Mouse (Mus musculus) ES-E14 (cell line): ENCODE measurements around the gene Hist1h3d. TPM values are rescaled to one million over a fixed set of nuclear protein-coding genes. Genes with fewer than 3 reads are reported as not detected.
"Not testable (repeated sequence)": the region's sequence is repeated elsewhere in the genome, so short reads cannot be mapped to it uniquely, and the experiment has no call there.

Experiments used
- DNase-seq: peaks from one replicate; pipeline ENCODE4 v3.0.0-alpha.2; 2013; ENCODE audit warnings: low read depth, low spot score
- H3K27ac ChIP-seq: 2 replicates; pipeline ENCODE4 v1.5.1; 2012; ENCODE audit warnings: low read depth, mild to moderate bottlenecking, low read length, moderate library complexity, mixed read lengths; ENCODE audit not compliant: poor library complexity, insufficient read depth, severe bottlenecking
- H3K36me3 ChIP-seq: 2 replicates; pipeline ENCODE4 v1.6.1; 2012; ENCODE audit warnings: mild to moderate bottlenecking, low read length, moderate library complexity, mixed read lengths; ENCODE audit not compliant: control insufficient read depth, poor library complexity, insufficient read depth, severe bottlenecking
- H3K4me1 ChIP-seq, 2 experiments: fragments of 150-350 bp in 1 of 2; sonication (generic) in 1 of 2; 2 replicates each; pipeline ENCODE4 v1.6.1; 2012; ENCODE audit warnings: low read length in 2 of 2, mild to moderate bottlenecking in 1 of 2, mixed read lengths in 1 of 2; ENCODE audit not compliant: control insufficient read depth in 2 of 2, insufficient read depth in 2 of 2, poor library complexity in 1 of 2
- H3K4me3 ChIP-seq, 2 experiments: fragments of 150-350 bp in 1 of 2; sonication (generic) in 1 of 2; 2 replicates each; pipeline ENCODE4 v1.5.1; 2012; ENCODE audit warnings: low read length in 2 of 2, low read depth in 1 of 2, mild to moderate bottlenecking in 1 of 2, mixed read lengths in 1 of 2; ENCODE audit not compliant: insufficient read depth in 1 of 2, poor library complexity in 1 of 2, severe bottlenecking in 1 of 2
- H3K9ac ChIP-seq: 2 replicates; pipeline ENCODE4 v1.6.1; 2012; ENCODE audit warnings: low read depth, mild to moderate bottlenecking, low read length, mixed read lengths; ENCODE audit not compliant: poor library complexity, insufficient read depth, severe bottlenecking
- H3K9me3 ChIP-seq: fragments of 150-350 bp; sonication (generic); 2 replicates; pipeline ENCODE4 v1.6.1; 2012; ENCODE audit warnings: low read depth, mild to moderate bottlenecking, low read length; ENCODE audit not compliant: control insufficient read depth, insufficient read depth
- CHD2 ChIP-seq: IDR thresholded peaks from 2 replicates; pipeline ENCODE4 v1.6.1; 2014; ENCODE audit warnings: mild to moderate bottlenecking, low read depth, low read length, inconsistent platforms
- HCFC1 ChIP-seq: IDR thresholded peaks from 2 replicates; pipeline ENCODE4 v1.6.1; 2012; ENCODE audit warnings: low read length, inconsistent platforms, borderline replicate concordance; ENCODE audit not compliant: insufficient read depth
- MAFK ChIP-seq: IDR thresholded peaks from 2 replicates; pipeline ENCODE4 v1.6.1; 2014; ENCODE audit warnings: mild to moderate bottlenecking, low read depth, low read length, inconsistent platforms; ENCODE audit not compliant: insufficient read depth
- ZC3H11A ChIP-seq: IDR thresholded peaks from 2 replicates; pipeline ENCODE4 v1.6.1; 2012; ENCODE audit warnings: low read depth, mild to moderate bottlenecking, inconsistent platforms, low read length, borderline replicate concordance
- ZNF384 ChIP-seq: IDR thresholded peaks from 2 replicates; pipeline ENCODE4 v1.6.1; 2012; ENCODE audit warnings: low read depth, low read length, inconsistent platforms
- in situ Hi-C, 2 experiments: fragments of 600-800 bp; cut with MboI; formaldehyde crosslinking; loops; one replicate each; pipeline ENCODE4 v1.15.1; 2025; ENCODE audit warnings: low sequenced_read_pairs in 2 of 2, inconsistent platforms in 1 of 2; ENCODE audit not compliant: unreplicated experiment in 2 of 2
- total RNA-seq: library from RNA; depleted of rRNA; stranded (reverse); fragments of 300-350 nt; gene quantifications from 2 replicates; pipeline ENCODE4 v1.2.3, GENCODE M21; 2012

Hist1h3d gene
- total RNA-seq, 1 experiment: 103 TPM

- in situ Hi-C loops: loop anchor here (25.0 kb wide), 2 partner anchors 1537 to 1837 kb away; partner anchors contain the start of genes Hist1h4j (in 2 of the 2), Hist1h2ag (in 1 of the 2), Hist1h2ah (in 1 of the 2) and Hist1h2bj (in 1 of the 2)
- not testable (repeated sequence) for H3K9me3 ChIP-seq, H3K4me1 ChIP-seq, H3K36me3 ChIP-seq
- peak; percentile 98 for TF ChIP-seq CHD2
- Histone ChIP-seq H3K27ac (peak within 1 kb of the TSS; percentile 77), H3K9ac (peak within 1 kb of the TSS; percentile 85), H3K4me3 (peak within 1 kb of the TSS; percentile 47 to 56)
- DNase-seq: peak; percentile 97
Measured at GRCm38 (mm10) chr13:23573898-23574524, 1.6 kb upstream of the Hist1h3d start, which contains the start of the genes Hist1h2bf and Hist1h2ad. Gene Hist1h2bf, minus strand, starts transcription at chr13:23574196. Gene Hist1h2ad, plus strand, starts transcription at chr13:23574381.

DNA sequence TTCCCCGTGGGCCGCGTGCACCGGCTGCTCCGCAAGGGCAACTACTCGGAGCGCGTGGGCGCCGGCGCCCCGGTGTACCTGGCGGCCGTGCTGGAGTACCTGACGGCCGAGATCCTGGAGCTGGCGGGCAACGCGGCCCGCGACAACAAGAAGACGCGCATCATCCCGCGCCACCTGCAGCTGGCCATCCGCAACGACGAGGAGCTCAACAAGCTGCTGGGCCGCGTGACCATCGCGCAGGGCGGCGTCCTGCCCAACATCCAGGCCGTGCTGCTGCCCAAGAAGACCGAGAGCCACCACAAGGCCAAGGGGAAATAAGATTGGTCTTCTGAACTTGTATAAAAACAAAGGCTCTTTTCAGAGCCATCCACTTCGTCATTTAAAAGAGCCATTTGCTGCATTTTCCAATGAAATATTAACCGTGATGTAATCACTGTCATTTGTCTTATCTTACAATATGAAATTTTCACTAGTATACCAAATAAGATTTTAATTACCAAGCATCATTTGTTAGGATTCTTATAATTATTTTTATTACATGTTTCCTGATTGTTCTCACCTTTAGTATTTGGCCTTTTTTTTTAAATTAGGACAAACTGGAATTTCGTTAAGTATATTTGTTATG lies 905 bp upstream of the Hist1h3d start:
- DNase-seq, H3K4me1 ChIP-seq, H3K36me3 ChIP-seq, H3K9me3 ChIP-seq: not testable (repeated sequence)
- in situ Hi-C loops: loop anchor here (25.0 kb wide), 2 partner anchors 1537 to 1837 kb away; partner anchors contain the start of genes Hist1h4j (in 2 of the 2), Hist1h2ag (in 1 of the 2), Hist1h2ah (in 1 of the 2) and Hist1h2bj (in 1 of the 2)
- Histone ChIP-seq H3K27ac (peak overlapping the region; percentile 55; the same call in 1 of the 2 replicates), H3K9ac (peak overlapping the region; percentile 78; the same call in 1 of the 2 replicates), H3K4me3 (peak overlapping the region; percentile 40 to 56)

DNA sequence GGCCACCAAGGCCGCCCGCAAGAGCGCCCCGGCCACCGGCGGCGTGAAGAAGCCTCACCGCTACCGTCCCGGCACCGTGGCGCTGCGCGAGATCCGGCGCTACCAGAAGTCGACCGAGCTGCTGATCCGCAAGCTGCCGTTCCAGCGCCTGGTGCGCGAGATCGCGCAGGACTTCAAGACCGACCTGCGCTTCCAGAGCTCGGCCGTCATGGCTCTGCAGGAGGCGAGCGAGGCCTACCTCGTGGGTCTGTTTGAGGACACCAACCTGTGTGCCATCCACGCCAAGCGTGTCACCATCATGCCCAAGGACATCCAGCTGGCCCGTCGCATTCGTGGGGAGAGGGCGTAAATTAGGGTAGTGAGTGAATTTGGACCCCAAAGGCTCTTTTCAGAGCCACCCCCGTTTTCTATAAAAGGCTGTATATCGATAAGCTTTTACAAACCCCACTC lies 326 bp downstream of the Hist1h3d start:
- Histone ChIP-seq H3K9ac (peak overlapping the region; percentile 81), H3K27ac (peak overlapping the region; percentile 80), H3K4me3 (peak overlapping the region; percentile 70 to 74)
- H3K4me1 ChIP-seq, DNase-seq, H3K36me3 ChIP-seq, in situ Hi-C loops, H3K9me3 ChIP-seq: not testable (repeated sequence)

GRCm38 (mm10) chr13:23576351-23576881 lies 853 bp downstream of the Hist1h3d start:
- TF ChIP-seq MAFK: no peak
- no peak for TF ChIP-seq CHD2
- no peak for TF ChIP-seq ZC3H11A
- no peak for TF ChIP-seq HCFC1
- TF ChIP-seq ZNF384: no peak
- Histone ChIP-seq H3K4me3 (peak overlapping the region; percentile 70 to 74), H3K27ac (peak overlapping the region; percentile 80; the same call in 1 of the 2 replicates), H3K4me1 (no peaks in the 10 kb centered on the region), H3K36me3 (no peaks in the 10 kb centered on the region), H3K9me3 (no peaks in the 10 kb centered on the region), H3K9ac (peak overlapping the region; percentile 83; the same call in 1 of the 2 replicates)
- DNase-seq: no peak
- in situ Hi-C loops: no loop called here
